Mouse (Mus musculus): ENCODE results near the gene Prr3. TPM values are rescaled to one million over a fixed set of nuclear protein-coding genes. Genes with fewer than 3 reads are reported as not detected.

Prr3 gene
- polyA plus RNA-seq, 1 experiment, result 7.8 TPM

- H3K36me3 ChIP-seq (ENCODE audit: control insufficient read depth, insufficient read depth, low read length), result 0 out of 2 replicates have a peak, but pooled peaks cover 1% of the 10 kb centered on the region
- peak overlapping the region; percentile 68; the same call in 1 of the 2 replicates for H3K27ac ChIP-seq (ENCODE audit: insufficient read depth, low read depth, low read length)
- WGBS, result 69% methylated on average over 6 of the region's 6 CpGs
- TF ChIP-seq POLR2A (IDR thresholded peaks at IDR 0.05; ENCODE audit: low read depth, low read length) (no peak), CTCF (IDR thresholded peaks at IDR 0.05; ENCODE audit: extremely low read depth, insufficient read length, insufficient replicate concordance, low read depth, low read length) (no peak)
- peaks cover 10% of the 10 kb centered on the region for H3K4me1 ChIP-seq (ENCODE audit: control insufficient read depth, insufficient read depth, insufficient read length, low read length)
- no peaks in the 10 kb centered on the region for H3K27me3 ChIP-seq (ENCODE audit: control insufficient read depth, insufficient read depth, low read length)
- H3K4me3 ChIP-seq (ENCODE audit: low read depth, low read length), result peak overlapping the region; percentile 27
Observed at GRCm38 (mm10) chr17:35998545-35999305, 18.7 kb upstream of the Prr3 start.

GRCm38 (mm10) chr17:35997713-35998510 lies 17.9 kb upstream of the Prr3 start:
- Histone ChIP-seq H3K4me3 (ENCODE audit: low read depth, low read length) (no peak overlapping the region; the same call in 1 of the 2 replicates), H3K27ac (ENCODE audit: insufficient read depth, low read depth, low read length) (peak overlapping the region; percentile 68; the same call in 1 of the 2 replicates)
- WGBS, result 45% methylated on average over 12 of the region's 12 CpGs

GRCm38 (mm10) chr17:35996949-35997348 lies 16.9 kb upstream of the Prr3 start:
- peak; percentile 99 for TF ChIP-seq CTCF (IDR thresholded peaks at IDR 0.05; ENCODE audit: extremely low read depth, insufficient read length, insufficient replicate concordance, low read depth, low read length)
- no peak for TF ChIP-seq POLR2A (IDR thresholded peaks at IDR 0.05; ENCODE audit: low read depth, low read length)
- Histone ChIP-seq H3K36me3 (ENCODE audit: control insufficient read depth, insufficient read depth, low read length) (no peaks in the 10 kb centered on the region), H3K27ac (ENCODE audit: insufficient read depth, low read depth, low read length) (no peak overlapping the region), H3K4me3 (ENCODE audit: low read depth, low read length) (no peak overlapping the region), H3K4me1 (ENCODE audit: control insufficient read depth, insufficient read depth, insufficient read length, low read length) (peaks cover 10% of the 10 kb centered on the region), H3K27me3 (ENCODE audit: control insufficient read depth, insufficient read depth, low read length) (no peaks in the 10 kb centered on the region)
- under 1% methylated on average over 11 of the region's 11 CpGs for WGBS

More at GRCm38 (mm10) chr17:35997713-35998510, 17.9 kb upstream of the Prr3 start:
- TF ChIP-seq POLR2A (IDR thresholded peaks at IDR 0.05; ENCODE audit: low read depth, low read length) (no peak), CTCF (IDR thresholded peaks at IDR 0.05; ENCODE audit: extremely low read depth, insufficient read length, insufficient replicate concordance, low read depth, low read length) (0 out of 2 replicates have a peak, but pooled peaks have one; percentile 14)
- Histone ChIP-seq H3K36me3 (ENCODE audit: control insufficient read depth, insufficient read depth, low read length) (no peaks in the 10 kb centered on the region), H3K27me3 (ENCODE audit: control insufficient read depth, insufficient read depth, low read length) (no peaks in the 10 kb centered on the region), H3K4me1 (ENCODE audit: control insufficient read depth, insufficient read depth, insufficient read length, low read length) (peaks cover 10% of the 10 kb centered on the region)

GRCm38 (mm10) chr17:35994879-35995240 lies 14.8 kb upstream of the Prr3 start:
- H3K27me3 ChIP-seq (ENCODE audit: control insufficient read depth, insufficient read depth, low read length), result no peaks in the 10 kb centered on the region
- peaks cover 5% of the 10 kb centered on the region for H3K4me1 ChIP-seq (ENCODE audit: control insufficient read depth, insufficient read depth, insufficient read length, low read length)
- under 1% methylated on average over 14 of the region's 14 CpGs for WGBS
- TF ChIP-seq POLR2A (IDR thresholded peaks at IDR 0.05; ENCODE audit: low read depth, low read length), result no peak
- peak overlapping the region; percentile 56 for H3K4me3 ChIP-seq (ENCODE audit: low read depth, low read length)
- peak overlapping the region; percentile 48; the same call in 1 of the 2 replicates for H3K27ac ChIP-seq (ENCODE audit: insufficient read depth, low read depth, low read length)
- no peaks in the 10 kb centered on the region for H3K36me3 ChIP-seq (ENCODE audit: control insufficient read depth, insufficient read depth, low read length)

GRCm38 (mm10) chr17:35994175-35994878 lies 14.3 kb upstream of the Prr3 start:
- H3K4me1 ChIP-seq (ENCODE audit: control insufficient read depth, insufficient read depth, insufficient read length, low read length), result peaks cover 4% of the 10 kb centered on the region
- TF ChIP-seq POLR2A (IDR thresholded peaks at IDR 0.05; ENCODE audit: low read depth, low read length) (peak; percentile 85; the same call in 1 of the 2 replicates), CTCF (IDR thresholded peaks at IDR 0.05; ENCODE audit: extremely low read depth, insufficient read length, insufficient replicate concordance, low read depth, low read length) (no peak; the same call in 1 of the 2 replicates)
- H3K27ac ChIP-seq (ENCODE audit: insufficient read depth, low read depth, low read length), result peak overlapping the region; percentile 48
- WGBS, result 3% methylated on average over 31 of the region's 31 CpGs
- no peaks in the 10 kb centered on the region for H3K36me3 ChIP-seq (ENCODE audit: control insufficient read depth, insufficient read depth, low read length)
- H3K4me3 ChIP-seq (ENCODE audit: low read depth, low read length), result peak overlapping the region; percentile 56
- H3K27me3 ChIP-seq (ENCODE audit: control insufficient read depth, insufficient read depth, low read length), result no peaks in the 10 kb centered on the region

GRCm38 (mm10) chr17:35993675-35994074 lies 13.6 kb upstream of the Prr3 start:
- Histone ChIP-seq H3K36me3 (ENCODE audit: control insufficient read depth, insufficient read depth, low read length) (peaks cover 4% of the 10 kb centered on the region; the same call in 1 of the 2 replicates), H3K4me1 (ENCODE audit: control insufficient read depth, insufficient read depth, insufficient read length, low read length) (peaks cover 4% of the 10 kb centered on the region), H3K27ac (ENCODE audit: insufficient read depth, low read depth, low read length) (no peak overlapping the region), H3K27me3 (ENCODE audit: control insufficient read depth, insufficient read depth, low read length) (no peaks in the 10 kb centered on the region), H3K4me3 (ENCODE audit: low read depth, low read length) (peak overlapping the region; percentile 41)
- WGBS, result 2% methylated on average over 17 of the region's 17 CpGs
- TF ChIP-seq CTCF (IDR thresholded peaks at IDR 0.05; ENCODE audit: extremely low read depth, insufficient read length, insufficient replicate concordance, low read depth, low read length) (peak; percentile 99), POLR2A (IDR thresholded peaks at IDR 0.05; ENCODE audit: low read depth, low read length) (no peak)
